Mouse (Mus musculus) limb, embryonic 14.5 days (tissue): Measurements from ENCODE around the gene Max. TPM values are rescaled to one million over a fixed set of nuclear protein-coding genes. Genes with fewer than 3 reads are reported as not detected.

Experiments
- ATAC-seq: fragments of 200-750 bp; cut with Nextera tagmentation; 2 replicates; pipeline ENCODE4 v1.8.0; 2017; ENCODE audit warnings: low read depth, moderate number of reproducible peaks, moderate TSS enrichment; ENCODE audit not compliant: low FRiP score
- DNase-seq: peaks from one replicate; pipeline ENCODE4 v3.0.0-alpha.2; 2015; ENCODE audit warnings: low spot score
- H3K27ac ChIP-seq: fragments of 300-500 bp; sonication (generic); replicated peaks from 2 replicates; pipeline ENCODE4 v1.5.1; 2014; ENCODE audit warnings: low read depth, mild to moderate bottlenecking, low read length, moderate library complexity, mixed read lengths
- H3K27me3 ChIP-seq: fragments of 300-500 bp; sonication (generic); 2 replicates; pipeline ENCODE4 v1.6.1; 2014; ENCODE audit warnings: low read length, mixed read lengths; ENCODE audit not compliant: control insufficient read depth, insufficient read depth
- H3K36me3 ChIP-seq: fragments of 300-500 bp; sonication (generic); 2 replicates; pipeline ENCODE4 v1.6.1; 2014; ENCODE audit warnings: mild to moderate bottlenecking, low read length, moderate library complexity, mixed read lengths; ENCODE audit not compliant: control insufficient read depth, insufficient read depth
- H3K4me1 ChIP-seq: fragments of 300-500 bp; sonication (generic); 2 replicates; pipeline ENCODE4 v1.6.1; 2014; ENCODE audit warnings: antibody characterized with exemption, low read length, mixed read lengths; ENCODE audit not compliant: control insufficient read depth, insufficient read depth
- H3K4me2 ChIP-seq: fragments of 300-500 bp; sonication (generic); replicated peaks from 2 replicates; pipeline ENCODE4 v1.6.1; 2014; ENCODE audit warnings: low read depth, mild to moderate bottlenecking, low read length, moderate library complexity; ENCODE audit not compliant: severe bottlenecking
- H3K4me3 ChIP-seq: fragments of 300-500 bp; sonication (generic); replicated peaks from 2 replicates; pipeline ENCODE4 v1.5.1; 2014; ENCODE audit warnings: low read length
- H3K9ac ChIP-seq: fragments of 300-500 bp; sonication (generic); 2 replicates; pipeline ENCODE4 v1.6.1; 2014; ENCODE audit warnings: mild to moderate bottlenecking, low read depth, low read length, moderate library complexity; ENCODE audit not compliant: severe bottlenecking
- H3K9me3 ChIP-seq: fragments of 300-500 bp; sonication (generic); 2 replicates; pipeline ENCODE4 v1.6.1; 2016; ENCODE audit warnings: low read length; ENCODE audit not compliant: control insufficient read depth
- POLR2A ChIP-seq: fragments of 200-500 bp; IDR thresholded peaks from 2 replicates; pipeline ENCODE4 v1.8.0; 2012; ENCODE audit warnings: inconsistent platforms, mild to moderate bottlenecking, moderate library complexity, borderline replicate concordance; ENCODE audit not compliant: insufficient read depth, insufficient read length; ENCODE audit errors: extremely low read depth
- WGBS: fragments of 180-500 bp; shearing (Covaris S2); extraction: QIAGEN DNeasy Blood & Tissue Kit; methylation state at CpG from one replicate; pipeline ENCODE4 v1.1.7; 2014; 5-methylcytosine and 5-hydroxymethylcytosine counted together
- polyA plus RNA-seq, 2 experiments: library from polyadenylated mRNA; depleted of rRNA in 1 of 2; stranded (reverse) in 1 of 2; unstranded in 1 of 2; fragments of >200 nt; fragmentation: Nextera tagmentation in 1 of 2; extraction: Ambion mirVana in 1 of 2; gene quantifications; 2 replicates each; pipeline versions ENCODE4 v1.2.1 to v1.2.3; 2012 to 2014

The Max gene
- polyA plus RNA-seq, 2 experiments, result 36.2 to 54.8 TPM

GRCm38 (mm10) chr12:76892910-76893695, 68.9 kb downstream of the Max start:
- Histone ChIP-seq H3K27ac (no peak overlapping the region), H3K9me3 (no peaks in the 10 kb centered on the region), H3K27me3 (no peaks in the 10 kb centered on the region), H3K4me3 (no peak overlapping the region), H3K4me1 (peaks cover 15% of the 10 kb centered on the region), H3K4me2 (no peak overlapping the region), H3K36me3 (peaks cover 25% of the 10 kb centered on the region), H3K9ac (no peak overlapping the region)
- no peak for DNase-seq
- ATAC-seq, result no peak
- WGBS, result 92% methylated on average over 16 of the region's 16 CpGs
- TF ChIP-seq POLR2A, result no peak

GRCm38 (mm10) chr12:76891160-76891559, 70.8 kb downstream of the Max start:
- H3K4me2 ChIP-seq, result no peak overlapping the region
- WGBS, result 84% methylated on average over 3 of the region's 3 CpGs
- no peak overlapping the region for H3K9ac ChIP-seq
- H3K4me1 ChIP-seq, result 0 out of 2 replicates have a peak, but pooled peaks cover 5% of the 10 kb centered on the region
- H3K9me3 ChIP-seq, result no peaks in the 10 kb centered on the region
- no peak overlapping the region for H3K27ac ChIP-seq
- no peak overlapping the region for H3K4me3 ChIP-seq
- no peak for TF ChIP-seq POLR2A
- no peak for ATAC-seq
- H3K36me3 ChIP-seq, result peaks cover 28% of the 10 kb centered on the region
- DNase-seq, result no peak
- no peaks in the 10 kb centered on the region for H3K27me3 ChIP-seq

DNA sequence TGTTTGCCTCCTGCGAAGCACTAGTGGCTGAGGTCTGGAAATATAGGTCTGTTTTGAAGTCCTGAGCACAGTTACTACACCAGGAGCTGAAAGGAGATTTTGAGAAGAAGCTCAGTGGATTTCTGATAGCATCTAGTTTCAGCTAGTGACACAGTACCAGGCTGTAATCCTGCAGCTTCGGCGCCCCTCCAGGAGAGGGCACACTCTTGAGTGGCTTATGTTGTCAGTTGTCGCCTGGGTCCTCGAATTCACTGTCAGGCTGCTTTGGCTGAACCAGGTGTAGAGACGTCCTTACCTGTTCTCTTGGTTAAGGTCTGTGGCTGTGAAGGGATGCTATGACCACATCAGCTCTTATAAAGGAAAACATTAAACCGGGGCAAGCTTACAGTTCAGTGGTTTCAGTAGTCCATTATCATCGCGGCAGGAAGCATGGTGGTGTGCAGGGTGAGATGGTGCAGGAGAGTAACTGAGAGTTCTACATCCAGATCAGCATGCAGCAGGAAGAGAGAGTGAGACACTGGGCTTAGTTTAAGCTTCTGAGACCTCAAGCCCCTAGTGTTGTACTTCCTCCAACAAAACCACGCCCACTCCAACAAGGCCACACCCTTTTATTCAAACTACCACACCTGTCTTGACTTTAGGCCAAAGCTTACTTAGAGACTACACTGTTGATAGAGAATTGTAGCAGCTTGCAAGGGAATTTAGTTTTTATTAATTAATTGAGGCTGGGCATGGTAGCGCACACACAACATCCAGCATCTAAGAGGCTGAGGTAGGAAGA, 72.4 kb downstream of the Max start:
- DNase-seq (no peak), ATAC-seq (no peak)
- H3K4me1 ChIP-seq, result no peaks in the 10 kb centered on the region
- H3K9ac ChIP-seq, result no peak overlapping the region
- H3K4me2 ChIP-seq, result no peak overlapping the region
- TF ChIP-seq POLR2A, result no peak
- 92% methylated on average over 11 of the region's 11 CpGs for WGBS
- H3K4me3 ChIP-seq, result no peak overlapping the region
- H3K27ac ChIP-seq, result no peak overlapping the region
- H3K36me3 ChIP-seq, result peaks cover 28% of the 10 kb centered on the region
- no peaks in the 10 kb centered on the region for H3K9me3 ChIP-seq
- H3K27me3 ChIP-seq, result no peaks in the 10 kb centered on the region

- Histone ChIP-seq H3K4me3 (no peak overlapping the region), H3K4me1 (peaks cover 5% of the 10 kb centered on the region; the same call in 1 of the 2 replicates), H3K36me3 (peaks cover 28% of the 10 kb centered on the region), H3K4me2 (no peak overlapping the region), H3K27ac (no peak overlapping the region), H3K9ac (no peak overlapping the region), H3K27me3 (no peaks in the 10 kb centered on the region), H3K9me3 (no peaks in the 10 kb centered on the region)
- WGBS, result 94% methylated on average over 12 of the region's 12 CpGs
- ATAC-seq, result no peak
- DNase-seq, result no peak
- TF ChIP-seq POLR2A, result no peak
Measured at GRCm38 (mm10) chr12:76887941-76888340, 74.1 kb downstream of the Max start.

Other genes starting within 250 kb of the Max start
- 43.6 and 47.4 TPM in 2 replicates for gene Churc1, start 196.7 kb downstream of the Max start, polyA plus RNA-seq (2012; rRNA removed)
- 93.1 and 104 TPM in 2 replicates for gene Churc1, start 196.7 kb downstream of the Max start, polyA plus RNA-seq (2014; fragmentation: Nextera tagmentation; extraction: Ambion mirVana)
- 42.9 and 50.9 TPM in 2 replicates for gene Fntb, start 196.6 kb downstream of the Max start, polyA plus RNA-seq (2012; rRNA removed)
- gene Fntb, start 196.6 kb downstream of the Max start, polyA plus RNA-seq (2014; fragmentation: Nextera tagmentation; extraction: Ambion mirVana), result 47.6 and 51.5 TPM in 2 replicates
- gene Gpx2, start 166.6 kb downstream of the Max start, polyA plus RNA-seq (2012; rRNA removed), result 0.13 and 0.20 TPM in 2 replicates
- gene Gpx2, start 166.6 kb downstream of the Max start, polyA plus RNA-seq (2014; fragmentation: Nextera tagmentation; extraction: Ambion mirVana), result not detected in 2 replicates
- 22.2 and 23.3 TPM in 2 replicates for gene Rab15, start 139.3 kb downstream of the Max start, polyA plus RNA-seq (2012; rRNA removed)
- gene Rab15, start 139.3 kb downstream of the Max start, polyA plus RNA-seq (2014; fragmentation: Nextera tagmentation; extraction: Ambion mirVana), result 22.2 and 24.9 TPM in 2 replicates